Mouse (Mus musculus): ENCODE results near the gene Fam72a.

Gene Fam72a

GRCm38 (mm10) chr1:131586836-131587235, 59.1 kb downstream of the Fam72a start:
- DNase-seq, result no peak

All from cerebellum, adult 11-12 months (tissue).